Mouse (Mus musculus) kidney, adult 18-20 months (tissue): ENCODE measurements around the gene Oas1f.
"Not testable (repeated sequence)": the region's sequence is repeated elsewhere in the genome, so short reads cannot be mapped to it uniquely, and the experiment has no call there.

Experiments used
- DNase-seq: peaks from one replicate; pipeline ENCODE4 v3.0.0; 2021

The Oas1f gene

GRCm38 (mm10) chr5:120847067-120847466 lies at the start of gene Oas1f:
TSS of gene Oas1f (plus strand) at chr5:120847367.
- DNase-seq, result no peak

- DNase-seq, result not testable (repeated sequence)
Observed at GRCm38 (mm10) chr5:120798147-120798546, 49.0 kb upstream of the Oas1f start.

- not testable (repeated sequence) for DNase-seq
Observed at GRCm38 (mm10) chr5:120798943-120799342, 48.2 kb upstream of the Oas1f start.

- no peak for DNase-seq
Observed at GRCm38 (mm10) chr5:120803596-120803995, 43.6 kb upstream of the Oas1f start.

GRCm38 (mm10) chr5:120806458-120806857 lies 40.7 kb upstream of the Oas1f start:
- DNase-seq, result peak; percentile 70

GRCm38 (mm10) chr5:120809171-120809570 lies 38.0 kb upstream of the Oas1f start:
- DNase-seq, result peak; percentile 9

GRCm38 (mm10) chr5:120811951-120812819 lies 35.0 kb upstream of the Oas1f start, which contains the start of gene Oas1c:
TSS of gene Oas1c (minus strand) at chr5:120812514.
- peak; percentile 90 for DNase-seq

GRCm38 (mm10) chr5:120813023-120813422 lies 34.1 kb upstream of the Oas1f start:
- no peak for DNase-seq

GRCm38 (mm10) chr5:120815949-120816348 lies 31.2 kb upstream of the Oas1f start:
- peak; percentile 51 for DNase-seq

- DNase-seq, result no peak
Observed at GRCm38 (mm10) chr5:120818999-120819398, 28.2 kb upstream of the Oas1f start.

- no peak for DNase-seq
Observed at GRCm38 (mm10) chr5:120831031-120831430, 16.1 kb upstream of the Oas1f start.

- DNase-seq, result no peak
Observed at GRCm38 (mm10) chr5:120833335-120834280, 13.6 kb upstream of the Oas1f start.

GRCm38 (mm10) chr5:120836731-120837585 lies 10.2 kb upstream of the Oas1f start:
- DNase-seq, result peak; percentile 54

- no peak for DNase-seq
Observed at GRCm38 (mm10) chr5:120844713-120845112, 2.5 kb upstream of the Oas1f start.

GRCm38 (mm10) chr5:120849601-120850136 lies 2.5 kb downstream of the Oas1f start:
- peak; percentile 51 for DNase-seq

- no peak for DNase-seq
Observed at GRCm38 (mm10) chr5:120859241-120859640, 12.1 kb downstream of the Oas1f start.

- no peak for DNase-seq
Observed at GRCm38 (mm10) chr5:120861121-120861520, 14.0 kb downstream of the Oas1f start, which contains the start of gene Oas1h. TSS of gene Oas1h (plus strand) at chr5:120861421.

GRCm38 (mm10) chr5:120865336-120865860 lies 18.2 kb downstream of the Oas1f start:
- DNase-seq, result peak; percentile 12

- no peak for DNase-seq
Observed at GRCm38 (mm10) chr5:120869436-120870015, 22.4 kb downstream of the Oas1f start.

GRCm38 (mm10) chr5:120870081-120870480 lies 22.9 kb downstream of the Oas1f start:
- no peak for DNase-seq

GRCm38 (mm10) chr5:120870782-120871181 lies 23.6 kb downstream of the Oas1f start:
- DNase-seq, result no peak
